Mouse (Mus musculus): ENCODE results near the gene Xirp1. TPM values are rescaled to one million over a fixed set of nuclear protein-coding genes. Genes with fewer than 3 reads are reported as not detected.

The Xirp1 gene
- polyA plus RNA-seq, 1 experiment from 2014 or later = not detected

DNA sequence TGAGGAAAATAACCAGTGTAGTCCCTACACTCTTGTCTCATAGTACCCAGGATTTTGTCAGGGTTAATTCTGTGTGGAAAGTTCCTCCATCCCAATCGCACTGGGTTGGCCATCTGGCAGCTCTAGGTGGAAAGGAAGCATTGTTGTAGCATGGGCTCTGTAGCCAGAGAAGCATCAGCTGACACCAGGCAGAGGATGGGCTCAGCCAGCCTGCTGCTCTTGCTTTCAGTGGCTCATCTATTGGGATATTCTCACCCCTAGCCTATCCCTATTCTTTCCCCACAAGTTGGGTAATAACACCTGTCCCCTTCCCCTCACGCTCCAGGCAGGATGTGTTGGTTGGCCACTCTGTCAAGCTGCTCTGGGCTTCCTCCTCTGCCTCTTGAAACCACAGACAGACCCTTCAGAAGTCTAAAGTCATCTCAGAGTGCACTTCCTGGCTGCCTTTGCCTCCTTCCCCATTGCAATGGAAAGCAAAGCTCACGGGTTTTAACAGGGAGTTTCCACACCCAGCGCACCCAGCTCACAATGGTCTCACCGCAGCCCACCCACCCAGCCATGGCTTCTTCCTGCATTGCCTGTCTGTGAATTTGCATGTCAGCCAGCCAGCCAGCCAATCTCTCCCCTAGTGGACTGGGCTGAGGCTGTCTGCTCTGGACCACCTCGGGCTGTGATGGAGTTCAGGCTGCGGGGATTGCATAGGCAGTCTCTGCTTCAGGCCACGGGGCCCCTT lies 31.3 kb upstream of the Xirp1 start:
- H3K9ac ChIP-seq (ENCODE audit: low read length) = no peak overlapping the region
- H3K27me3 ChIP-seq (replicated peaks; ENCODE audit: control insufficient read depth, insufficient read depth, low read length) = no peaks in the 10 kb centered on the region
- DNase-seq (ENCODE audit: low spot score) (peak; percentile 8), ATAC-seq (no peak)
- H3K4me2 ChIP-seq (ENCODE audit: low read length) = no peak overlapping the region
- no peaks in the 10 kb centered on the region for H3K4me1 ChIP-seq (ENCODE audit: control insufficient read depth, insufficient read depth, low read length)
- WGBS = 47% methylated on average over 8 of the region's 8 CpGs
- H3K9me3 ChIP-seq (replicated peaks; ENCODE audit: control insufficient read depth, low read length) = no peaks in the 10 kb centered on the region
- H3K4me3 ChIP-seq (ENCODE audit: low read depth, low read length) = no peak overlapping the region
- H3K27ac ChIP-seq (ENCODE audit: low read depth, low read length) = no peak overlapping the region
- H3K36me3 ChIP-seq (ENCODE audit: control insufficient read depth, insufficient read depth, low read length) = no peaks in the 10 kb centered on the region

DNA sequence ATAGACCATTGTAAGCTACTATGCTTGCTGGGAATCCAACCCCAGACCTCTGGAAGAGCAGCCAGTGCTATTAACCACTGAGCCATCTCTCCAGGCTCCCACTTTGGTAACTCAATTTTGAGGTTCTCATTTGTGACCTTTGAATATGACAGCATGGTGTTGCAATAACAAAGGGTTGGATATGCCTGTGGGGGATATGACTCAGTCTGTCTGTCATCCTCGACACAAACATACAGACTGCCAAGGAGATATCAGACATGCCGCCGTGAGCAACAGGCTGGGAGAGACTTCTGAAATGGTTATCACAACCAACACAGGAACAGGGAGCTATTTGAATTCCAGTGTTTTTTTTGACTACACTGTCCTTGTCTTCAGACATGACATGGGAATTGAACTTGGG lies 26.0 kb upstream of the Xirp1 start:
- no peak for ATAC-seq
- Histone ChIP-seq H3K27me3 (replicated peaks; ENCODE audit: control insufficient read depth, insufficient read depth, low read length) (no peaks in the 10 kb centered on the region), H3K4me3 (ENCODE audit: low read depth, low read length) (no peak overlapping the region), H3K9ac (ENCODE audit: low read length) (no peak overlapping the region), H3K9me3 (replicated peaks; ENCODE audit: control insufficient read depth, low read length) (no peaks in the 10 kb centered on the region), H3K27ac (ENCODE audit: low read depth, low read length) (no peak overlapping the region), H3K36me3 (ENCODE audit: control insufficient read depth, insufficient read depth, low read length) (no peaks in the 10 kb centered on the region), H3K4me2 (ENCODE audit: low read length) (no peak overlapping the region), H3K4me1 (ENCODE audit: control insufficient read depth, insufficient read depth, low read length) (no peaks in the 10 kb centered on the region)
- 83% methylated on average over 3 of the region's 3 CpGs for WGBS
- no peak for DNase-seq (ENCODE audit: low spot score)

DNA sequence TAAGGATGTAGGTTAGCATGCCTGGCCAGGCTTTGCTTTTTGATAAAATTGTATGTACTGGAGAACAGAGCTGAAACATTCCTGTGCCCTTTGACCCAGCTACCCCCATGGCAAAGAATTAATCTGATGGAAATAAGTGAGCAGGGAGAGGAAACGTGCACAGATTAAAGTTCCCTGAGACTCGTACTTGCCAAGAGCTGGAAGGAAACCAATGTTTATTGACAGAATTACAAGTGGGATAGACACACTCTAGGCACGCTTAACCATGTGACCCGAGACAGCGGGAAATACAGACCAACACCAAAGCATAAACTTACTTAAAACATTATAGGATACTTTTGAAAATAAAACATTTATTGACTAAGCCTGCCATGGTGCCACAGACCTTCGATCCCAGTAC lies 25.1 kb upstream of the Xirp1 start:
- Histone ChIP-seq H3K36me3 (ENCODE audit: control insufficient read depth, insufficient read depth, low read length) (no peaks in the 10 kb centered on the region), H3K4me3 (ENCODE audit: low read depth, low read length) (no peak overlapping the region), H3K4me2 (ENCODE audit: low read length) (no peak overlapping the region), H3K27me3 (replicated peaks; ENCODE audit: control insufficient read depth, insufficient read depth, low read length) (no peaks in the 10 kb centered on the region), H3K9me3 (replicated peaks; ENCODE audit: control insufficient read depth, low read length) (no peaks in the 10 kb centered on the region), H3K4me1 (ENCODE audit: control insufficient read depth, insufficient read depth, low read length) (no peaks in the 10 kb centered on the region), H3K9ac (ENCODE audit: low read length) (no peak overlapping the region), H3K27ac (ENCODE audit: low read depth, low read length) (no peak overlapping the region)
- no peak for ATAC-seq
- 70% methylated on average over 6 of the region's 6 CpGs for WGBS
- DNase-seq (ENCODE audit: low spot score) = no peak

DNA sequence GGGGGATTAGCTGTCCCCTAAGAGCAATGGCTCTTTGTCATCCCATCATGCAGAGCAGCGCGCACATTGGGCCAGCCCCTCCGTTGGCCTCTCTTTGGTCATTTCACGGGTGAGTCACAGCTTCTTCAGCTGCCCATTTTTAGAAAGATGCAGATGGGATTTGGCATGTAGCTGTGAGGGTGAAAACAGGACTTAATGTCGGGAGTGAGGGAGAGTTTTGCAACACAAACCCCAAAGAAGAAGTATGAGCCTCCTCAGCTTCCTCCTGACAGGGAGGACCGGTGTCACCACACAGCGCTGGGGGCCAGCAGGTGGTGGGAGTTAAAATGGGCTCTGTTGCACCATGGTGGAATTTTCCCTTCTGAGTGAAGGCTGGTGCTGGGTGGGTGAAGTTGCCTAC lies 19.7 kb upstream of the Xirp1 start:
- no peaks in the 10 kb centered on the region for H3K36me3 ChIP-seq (ENCODE audit: control insufficient read depth, insufficient read depth, low read length)
- no peaks in the 10 kb centered on the region for H3K9me3 ChIP-seq (replicated peaks; ENCODE audit: control insufficient read depth, low read length)
- no peak overlapping the region for H3K4me2 ChIP-seq (ENCODE audit: low read length)
- 83% methylated on average over 7 of the region's 7 CpGs for WGBS
- ATAC-seq (no peak), DNase-seq (ENCODE audit: low spot score) (no peak)
- no peaks in the 10 kb centered on the region for H3K27me3 ChIP-seq (replicated peaks; ENCODE audit: control insufficient read depth, insufficient read depth, low read length)
- no peak overlapping the region for H3K27ac ChIP-seq (ENCODE audit: low read depth, low read length)
- no peaks in the 10 kb centered on the region for H3K4me1 ChIP-seq (ENCODE audit: control insufficient read depth, insufficient read depth, low read length)
- no peak overlapping the region for H3K4me3 ChIP-seq (ENCODE audit: low read depth, low read length)
- no peak overlapping the region for H3K9ac ChIP-seq (ENCODE audit: low read length)

DNA sequence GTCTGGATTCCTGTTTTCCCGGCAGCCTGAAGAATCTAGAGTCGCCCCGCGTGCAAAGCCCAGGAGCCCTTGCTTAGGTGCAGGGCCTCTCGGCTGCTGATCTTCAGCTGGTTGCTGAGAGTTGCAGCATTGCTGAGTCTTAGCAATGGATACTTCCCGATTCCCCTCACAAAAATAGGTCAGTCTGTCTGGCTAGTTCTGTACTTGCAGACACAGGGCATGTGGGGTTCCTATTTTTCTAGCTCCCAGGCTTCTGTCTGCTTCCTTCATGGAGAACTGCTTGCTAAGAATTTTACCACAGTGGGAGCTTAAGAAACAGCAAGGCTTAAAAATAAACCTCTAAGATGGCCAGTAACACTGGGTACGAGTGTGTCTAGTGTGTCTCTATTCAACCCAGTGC lies 14.0 kb upstream of the Xirp1 start:
- H3K27me3 ChIP-seq (replicated peaks; ENCODE audit: control insufficient read depth, insufficient read depth, low read length) = no peaks in the 10 kb centered on the region
- ATAC-seq = no peak
- no peak for DNase-seq (ENCODE audit: low spot score)
- no peaks in the 10 kb centered on the region for H3K9me3 ChIP-seq (replicated peaks; ENCODE audit: control insufficient read depth, low read length)
- no peaks in the 10 kb centered on the region for H3K4me1 ChIP-seq (ENCODE audit: control insufficient read depth, insufficient read depth, low read length)
- 84% methylated on average over 7 of the region's 7 CpGs for WGBS
- no peak overlapping the region for H3K4me2 ChIP-seq (ENCODE audit: low read length)
- no peak overlapping the region for H3K27ac ChIP-seq (ENCODE audit: low read depth, low read length)
- H3K9ac ChIP-seq (ENCODE audit: low read length) = no peak overlapping the region
- no peaks in the 10 kb centered on the region for H3K36me3 ChIP-seq (ENCODE audit: control insufficient read depth, insufficient read depth, low read length)
- no peak overlapping the region for H3K4me3 ChIP-seq (ENCODE audit: low read depth, low read length)

DNA sequence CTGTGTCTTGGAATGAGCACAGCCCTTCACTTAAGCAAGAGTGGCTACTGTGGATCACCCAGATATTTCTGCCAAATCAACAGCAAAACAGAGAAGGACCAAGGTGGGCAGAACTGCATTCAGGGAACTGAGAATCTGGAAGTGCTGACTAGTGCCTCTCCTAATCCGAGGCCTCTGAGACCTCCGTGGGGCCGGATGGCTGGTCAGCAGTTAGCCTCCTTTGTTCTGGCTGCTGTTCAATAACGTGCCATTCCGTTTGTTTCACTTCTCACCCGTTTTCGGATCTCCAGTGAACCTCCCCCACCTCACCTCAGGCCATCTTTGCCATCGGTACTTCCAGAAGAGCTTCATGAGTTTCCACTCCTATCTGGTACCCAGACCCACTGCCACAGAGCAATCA lies 11.0 kb upstream of the Xirp1 start:
- WGBS = 74% methylated on average over 8 of the region's 8 CpGs
- no peaks in the 10 kb centered on the region for H3K4me1 ChIP-seq (ENCODE audit: control insufficient read depth, insufficient read depth, low read length)
- DNase-seq (ENCODE audit: low spot score) (no peak), ATAC-seq (no peak)
- no peak overlapping the region for H3K4me2 ChIP-seq (ENCODE audit: low read length)
- H3K9me3 ChIP-seq (replicated peaks; ENCODE audit: control insufficient read depth, low read length) = no peaks in the 10 kb centered on the region
- H3K36me3 ChIP-seq (ENCODE audit: control insufficient read depth, insufficient read depth, low read length) = no peaks in the 10 kb centered on the region
- H3K27me3 ChIP-seq (replicated peaks; ENCODE audit: control insufficient read depth, insufficient read depth, low read length) = no peaks in the 10 kb centered on the region
- H3K9ac ChIP-seq (ENCODE audit: low read length) = no peak overlapping the region
- no peak overlapping the region for H3K4me3 ChIP-seq (ENCODE audit: low read depth, low read length)
- no peak overlapping the region for H3K27ac ChIP-seq (ENCODE audit: low read depth, low read length)

DNA sequence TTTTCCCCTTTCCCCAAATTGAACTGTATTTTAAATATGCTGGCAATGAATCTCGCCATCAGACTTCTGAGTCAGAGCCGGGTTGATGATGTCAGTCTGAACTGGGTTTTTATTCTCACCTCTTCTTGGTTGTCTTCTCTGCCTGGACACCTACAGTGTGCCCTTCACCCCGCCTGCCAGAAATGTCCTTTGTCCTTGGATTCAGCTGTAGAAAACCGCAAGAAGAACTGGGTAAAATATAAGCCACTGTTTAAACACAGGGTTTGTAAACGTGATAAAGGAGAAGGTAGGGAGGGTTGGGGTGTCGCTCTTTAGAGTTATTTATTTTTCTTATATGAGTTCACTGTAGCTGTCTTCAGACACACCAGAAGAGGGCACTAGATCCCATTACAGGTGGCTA lies 9.3 kb upstream of the Xirp1 start:
- WGBS = 89% methylated on average over 6 of the region's 6 CpGs
- Histone ChIP-seq H3K36me3 (ENCODE audit: control insufficient read depth, insufficient read depth, low read length) (no peaks in the 10 kb centered on the region), H3K27ac (ENCODE audit: low read depth, low read length) (no peak overlapping the region), H3K9ac (ENCODE audit: low read length) (no peak overlapping the region), H3K9me3 (replicated peaks; ENCODE audit: control insufficient read depth, low read length) (no peaks in the 10 kb centered on the region), H3K4me1 (ENCODE audit: control insufficient read depth, insufficient read depth, low read length) (no peaks in the 10 kb centered on the region), H3K4me2 (ENCODE audit: low read length) (no peak overlapping the region), H3K4me3 (ENCODE audit: low read depth, low read length) (no peak overlapping the region), H3K27me3 (replicated peaks; ENCODE audit: control insufficient read depth, insufficient read depth, low read length) (no peaks in the 10 kb centered on the region)
- DNase-seq (ENCODE audit: low spot score) (no peak), ATAC-seq (no peak)

DNA sequence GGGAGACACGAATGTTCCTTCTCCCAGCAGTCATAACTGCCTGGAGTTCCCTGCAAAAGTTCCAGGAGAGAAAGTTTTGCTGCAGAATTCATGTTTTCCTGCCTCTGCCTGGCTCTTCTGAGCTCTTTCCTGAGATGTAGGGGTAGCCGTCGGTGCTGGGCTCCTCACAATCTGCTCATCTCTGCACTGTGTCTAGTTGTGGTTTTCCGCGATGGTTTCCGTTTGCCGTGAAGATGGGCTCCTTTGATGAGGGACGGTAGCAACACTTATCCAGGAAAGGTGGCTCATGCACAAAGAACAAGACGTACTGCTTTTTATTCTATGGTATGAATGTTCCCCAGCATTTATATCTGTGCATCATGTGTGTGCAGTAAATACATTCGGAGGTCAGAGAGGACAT lies 7.0 kb upstream of the Xirp1 start:
- no peak for ATAC-seq
- Histone ChIP-seq H3K27me3 (replicated peaks; ENCODE audit: control insufficient read depth, insufficient read depth, low read length) (no peaks in the 10 kb centered on the region), H3K9ac (ENCODE audit: low read length) (no peak overlapping the region), H3K4me2 (ENCODE audit: low read length) (no peak overlapping the region), H3K36me3 (ENCODE audit: control insufficient read depth, insufficient read depth, low read length) (no peaks in the 10 kb centered on the region), H3K27ac (ENCODE audit: low read depth, low read length) (no peak overlapping the region), H3K9me3 (replicated peaks; ENCODE audit: control insufficient read depth, low read length) (no peaks in the 10 kb centered on the region), H3K4me3 (ENCODE audit: low read depth, low read length) (no peak overlapping the region), H3K4me1 (ENCODE audit: control insufficient read depth, insufficient read depth, low read length) (no peaks in the 10 kb centered on the region)
- DNase-seq (ENCODE audit: low spot score) = no peak
- 87% methylated on average over 10 of the region's 10 CpGs for WGBS

DNA sequence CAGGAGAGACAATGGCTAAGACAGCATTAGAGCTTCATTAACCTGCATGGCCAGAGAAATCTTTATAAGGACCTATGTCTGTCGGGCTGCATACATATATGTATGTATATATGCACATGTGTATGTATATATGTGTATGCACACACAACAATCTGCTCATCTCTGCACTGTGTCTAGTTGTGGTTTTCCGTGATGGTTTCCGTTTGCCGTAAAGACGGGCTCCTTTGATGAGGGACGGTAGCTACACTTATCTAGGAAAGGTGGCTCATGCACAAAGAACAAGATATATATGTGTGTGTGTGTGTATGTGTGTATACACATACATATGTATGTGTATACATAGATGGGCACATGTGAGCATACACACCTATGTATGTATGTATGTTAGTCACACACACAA lies 6.5 kb upstream of the Xirp1 start:
- Histone ChIP-seq H3K9ac (ENCODE audit: low read length) (no peak overlapping the region), H3K36me3 (ENCODE audit: control insufficient read depth, insufficient read depth, low read length) (no peaks in the 10 kb centered on the region), H3K9me3 (replicated peaks; ENCODE audit: control insufficient read depth, low read length) (no peaks in the 10 kb centered on the region), H3K27me3 (replicated peaks; ENCODE audit: control insufficient read depth, insufficient read depth, low read length) (no peaks in the 10 kb centered on the region), H3K4me3 (ENCODE audit: low read depth, low read length) (no peak overlapping the region), H3K4me2 (ENCODE audit: low read length) (no peak overlapping the region), H3K27ac (ENCODE audit: low read depth, low read length) (no peak overlapping the region), H3K4me1 (ENCODE audit: control insufficient read depth, insufficient read depth, low read length) (no peaks in the 10 kb centered on the region)
- ATAC-seq = no peak
- 96% methylated on average over 6 of the region's 6 CpGs for WGBS
- DNase-seq (ENCODE audit: low spot score) = no peak

Data from forebrain, embryonic 14.5 days (tissue).